Comparison of ENCODE assay signal across 20 mouse cellular contexts in the genomic region with DNA sequence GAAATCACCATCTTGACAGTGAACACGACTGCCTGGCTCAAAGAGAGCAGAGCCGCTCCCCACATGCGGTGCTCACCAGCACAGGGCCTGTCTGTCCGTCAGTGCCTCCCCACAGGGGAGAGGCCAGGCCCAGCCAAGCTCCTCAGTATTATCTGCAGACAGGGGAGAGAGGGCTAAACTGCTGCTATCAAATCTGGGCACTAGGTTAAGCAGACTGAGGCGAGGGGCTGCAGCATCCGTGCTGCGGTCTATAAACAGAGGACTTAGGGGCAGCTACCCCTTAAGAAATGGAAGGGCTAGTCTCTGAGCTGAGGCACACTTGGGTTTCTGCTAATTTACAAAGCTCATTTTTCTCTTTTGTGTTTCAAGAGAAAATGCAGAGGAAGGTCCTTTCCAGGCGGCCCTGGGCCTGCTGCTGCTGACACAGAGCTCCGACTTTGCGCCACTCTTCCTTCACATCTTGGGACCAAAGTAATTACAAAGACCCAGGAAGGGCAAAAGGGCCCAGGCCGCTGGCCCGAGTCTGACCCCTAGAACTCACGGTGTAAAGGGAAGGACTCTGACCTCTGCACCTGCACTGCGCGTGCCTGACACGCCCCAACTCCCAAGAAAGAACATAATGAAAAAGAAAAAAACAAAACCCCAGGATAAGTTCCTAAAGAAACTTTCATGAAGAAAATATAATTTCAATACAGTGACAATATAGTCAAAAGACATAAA.
DNase-seq lines count a peak whose midpoint lies in the region; ATAC-seq and TF ChIP-seq lines count a peak whose summit lies in the region.
"Had no signal": no experiment of that assay in that cellular context is flagged by ENCODE, and none has a peak within 500 bp of the region (broad histone marks: within the 10 kb centered on the region; RNA-seq: fewer than 3 reads in every experiment).

No protein-coding gene starts in this region.

- TF ChIP-seq POLR2A in liver, adult 2 months (IDR thresholded peaks at IDR 0.05; ENCODE audit: extremely low read depth, insufficient read depth, low read length): no peak

- no peak overlapping the region for H3K4me2 ChIP-seq in intestine, embryonic 14.5 days (ENCODE audit: low read length)
- no peak overlapping the region for H3K4me2 ChIP-seq in intestine, embryonic 15.5 days (replicated peaks)
- H3K4me2 ChIP-seq: forebrain, embryonic 12.5 days; hindbrain, embryonic 15.5 days; liver, embryonic 15.5 days; lung, embryonic 15.5 days; neural tube, embryonic 13.5 days had no signal

- no peak for TF ChIP-seq CTCF in liver, adult 2 months (IDR thresholded peaks at IDR 0.05; ENCODE audit: low read depth, low read length)

- 90% methylated on average over 16 of the region's 16 CpGs for WGBS in intestine, embryonic 14.5 days
- 84% methylated on average over 16 of the region's 16 CpGs for WGBS in intestine, embryonic 15.5 days
- 74% methylated on average over 16 of the region's 16 CpGs for WGBS in liver, adult 2 months

- H3K79me2 ChIP-seq in liver, adult 2 months (ENCODE audit: control insufficient read depth, insufficient read depth, low read length): peaks cover 5% of the 10 kb centered on the region; the same call in 1 of the 2 replicates

- H3K4me3 ChIP-seq in intestine, embryonic 14.5 days (ENCODE audit: low read depth, low read length): no peak overlapping the region
- no peak overlapping the region for H3K4me3 ChIP-seq in intestine, embryonic 15.5 days (replicated peaks)
- no peak overlapping the region for H3K4me3 ChIP-seq in liver, adult 2 months (ENCODE audit: insufficient read depth, low read depth, low read length)
- H3K4me3 ChIP-seq: forebrain, embryonic 12.5 days; hindbrain, embryonic 15.5 days; liver, embryonic 15.5 days; lung, embryonic 15.5 days; megakaryocyte, embryonic 14.5 days; neural tube, embryonic 13.5 days had no signal

- DNase-seq in intestine, embryonic 14.5 days (ENCODE audit: low spot score): peak; percentile 37
- peak; percentile 43 for DNase-seq in liver, adult 2 months (ENCODE audit: extremely low read depth, low read depth, low spot score)
- no peak for DNase-seq in liver
- DNase-seq in kidney, postnatal 36 days: peak; percentile 77 to 80
- no peak for DNase-seq in adrenal gland, postnatal 14 days
- DNase-seq in heart, postnatal 4 days: no peak
- DNase-seq: adrenal gland, adult 8-10 months; cerebellum, adult 2 months; lung, postnatal 36 days; midbrain, embryonic 14.5 days; thymus, postnatal 36 days had no signal

- peaks cover 9% of the 10 kb centered on the region for H3K4me1 ChIP-seq in intestine, embryonic 14.5 days (replicated peaks; ENCODE audit: control insufficient read depth, insufficient read depth, low read length)
- 0 out of 2 replicates have a peak, but pooled peaks cover 9% of the 10 kb centered on the region for H3K4me1 ChIP-seq in intestine, embryonic 15.5 days (replicated peaks)
- H3K4me1 ChIP-seq in liver, adult 2 months (ENCODE audit: control insufficient read depth, insufficient read depth, low read length): peaks cover 2% of the 10 kb centered on the region; the same call in 1 of the 2 replicates

- no peaks in the 10 kb centered on the region for H3K9me3 ChIP-seq in intestine, embryonic 14.5 days (ENCODE audit: control insufficient read depth, low read length)
- no peaks in the 10 kb centered on the region for H3K9me3 ChIP-seq in intestine, embryonic 15.5 days
- H3K9me3 ChIP-seq: forebrain, embryonic 12.5 days; hindbrain, embryonic 15.5 days; liver, embryonic 15.5 days; lung, embryonic 15.5 days; megakaryocyte, embryonic 14.5 days; neural tube, embryonic 13.5 days had no signal

- no peak overlapping the region for H3K9ac ChIP-seq in intestine, embryonic 14.5 days (ENCODE audit: low read length)
- H3K9ac ChIP-seq in intestine, embryonic 15.5 days: no peak overlapping the region
- H3K9ac ChIP-seq in liver, adult 2 months (ENCODE audit: low read depth, low read length): no peak overlapping the region
- H3K9ac ChIP-seq: forebrain, embryonic 12.5 days; hindbrain, embryonic 15.5 days; liver, embryonic 15.5 days; lung, embryonic 15.5 days; neural tube, embryonic 13.5 days had no signal

- H3K36me3 ChIP-seq in intestine, embryonic 14.5 days (ENCODE audit: control insufficient read depth, insufficient read depth, low read length): peaks cover 71% of the 10 kb centered on the region
- peaks cover 52% of the 10 kb centered on the region for H3K36me3 ChIP-seq in intestine, embryonic 15.5 days
- peaks cover 42% of the 10 kb centered on the region for H3K36me3 ChIP-seq in liver, adult 2 months (ENCODE audit: control insufficient read depth, insufficient read depth, low read length)

- no peak for ATAC-seq in intestine, embryonic 14.5 days (replicated peaks; ENCODE audit: low FRiP score, low TSS enrichment, low read depth)
- ATAC-seq in intestine, embryonic 15.5 days: no peak
- ATAC-seq: activated CD4-positive, CD25-positive, alpha-beta regulatory T cell, adult 4 months had no signal

- no peak overlapping the region for H3K27ac ChIP-seq in intestine, embryonic 14.5 days (ENCODE audit: low read depth)
- H3K27ac ChIP-seq in intestine, embryonic 15.5 days: no peak overlapping the region
- no peak overlapping the region for H3K27ac ChIP-seq in liver, adult 2 months (replicated peaks; ENCODE audit: insufficient read depth, low read depth, low read length)
- H3K27ac ChIP-seq: forebrain, embryonic 12.5 days; hindbrain, embryonic 15.5 days; kidney, postnatal 0 days; liver, embryonic 15.5 days; lung, embryonic 15.5 days; neural tube, embryonic 13.5 days had no signal

- no peaks in the 10 kb centered on the region for H3K27me3 ChIP-seq in intestine, embryonic 14.5 days (replicated peaks; ENCODE audit: control insufficient read depth, insufficient read depth, low read length)
- no peaks in the 10 kb centered on the region for H3K27me3 ChIP-seq in intestine, embryonic 15.5 days (replicated peaks)
- no peaks in the 10 kb centered on the region for H3K27me3 ChIP-seq in liver, adult 2 months (ENCODE audit: control insufficient read depth, insufficient read depth, low read length)
- H3K27me3 ChIP-seq: forebrain, embryonic 12.5 days; hindbrain, embryonic 15.5 days; liver, embryonic 15.5 days; lung, embryonic 15.5 days; megakaryocyte, embryonic 14.5 days; neural tube, embryonic 13.5 days had no signal

Comparison
In these comparisons a context has a peak if more than half of its experiments do, and no peak if none do; other contexts are left out.
1. DNase-seq: peak in intestine, embryonic 14.5 days (single experiment), liver, adult 2 months (single experiment) and kidney, postnatal 36 days (2 of 2); none in liver (single experiment), adrenal gland, postnatal 14 days (single experiment) and heart, postnatal 4 days (single experiment).